29 mouse cellular contexts compared by ENCODE assay signal in the genomic region with DNA sequence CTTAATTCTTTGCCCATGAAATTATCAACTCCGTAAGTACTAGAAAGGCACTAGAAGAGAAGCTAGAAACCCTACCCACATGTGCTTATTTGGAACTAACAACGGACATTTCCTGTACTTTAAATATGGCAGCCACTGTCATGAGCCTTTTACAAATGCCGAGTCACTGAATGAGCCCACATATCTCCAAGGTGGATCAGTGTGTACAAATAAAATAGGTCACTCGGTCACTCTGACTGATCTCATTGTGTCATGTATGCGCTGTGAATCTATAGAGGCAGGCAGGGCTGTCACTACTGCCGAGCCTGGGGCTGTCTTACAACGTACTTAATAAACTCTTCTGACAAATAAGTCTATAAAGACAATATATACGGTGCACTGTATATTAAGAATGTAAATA.
DNase-seq lines count a peak whose midpoint lies in the region; ATAC-seq and TF ChIP-seq lines count a peak whose summit lies in the region.
"Had no signal": no experiment of that assay in that cellular context is flagged by ENCODE, and none has a peak within 500 bp of the region (broad histone marks: within the 10 kb centered on the region; RNA-seq: fewer than 3 reads in every experiment).

No protein-coding gene starts in this region.

- no peak for TF ChIP-seq EP300 in heart, adult 2 months (IDR thresholded peaks at IDR 0.05; ENCODE audit: insufficient read depth, low read depth, low read length)

- H3K4me3 ChIP-seq in heart, adult 2 months: no peak overlapping the region
- no peak overlapping the region for H3K4me3 ChIP-seq in lung, embryonic 14.5 days (ENCODE audit: low read depth, low read length)
- no peak overlapping the region for H3K4me3 ChIP-seq in brown adipose tissue, adult 24 weeks (ENCODE audit: insufficient read depth, low read depth, low read length)
- H3K4me3 ChIP-seq in forebrain, embryonic 16.5 days (replicated peaks; ENCODE audit: low read length): no peak overlapping the region
- H3K4me3 ChIP-seq: erythroblast, embryonic 14.5 days; forebrain, embryonic 12.5 days; heart, embryonic 13.5 days; hindbrain, embryonic 12.5 days; intestine, embryonic 15.5 days; midbrain, embryonic 12.5 days; myocyte; neural tube, embryonic 13.5 days; stomach, embryonic 15.5 days had no signal

- ATAC-seq in lung, embryonic 14.5 days (ENCODE audit: insufficient read depth): peak; percentile 25; the same call in 1 of the 2 replicates
- no peak for ATAC-seq in forebrain, embryonic 16.5 days
- ATAC-seq: intestine, embryonic 15.5 days had no signal

- no peak for TF ChIP-seq CTCF in heart, adult 2 months (IDR thresholded peaks at IDR 0.05)
- no peak for TF ChIP-seq CTCF in lung, embryonic 14.5 days (IDR thresholded peaks at IDR 0.05; ENCODE audit: low read depth)

- no peak overlapping the region for H3K4me2 ChIP-seq in lung, embryonic 14.5 days
- H3K4me2 ChIP-seq in forebrain, embryonic 16.5 days (ENCODE audit: low read length): no peak overlapping the region
- H3K4me2 ChIP-seq: forebrain, embryonic 12.5 days; heart, embryonic 13.5 days; hindbrain, embryonic 12.5 days; intestine, embryonic 15.5 days; midbrain, embryonic 12.5 days; neural tube, embryonic 13.5 days; stomach, embryonic 15.5 days had no signal

- no peak for DNase-seq in heart, adult 2 months
- DNase-seq in heart, postnatal 4 days: no peak
- DNase-seq in lung, embryonic 14.5 days: no peak
- DNase-seq in lung, postnatal 36 days: no peak
- DNase-seq in retina, postnatal 1 day: peak; percentile 70
- DNase-seq: adrenal gland, postnatal 14 days; cerebellum, adult 11-12 months; cerebellum, postnatal 10 days; gastrocnemius, postnatal 14 days; heart, adult 18-20 months; heart, postnatal 14 days; layer of hippocampus, postnatal 36 days; left cerebral cortex, postnatal 4 days; lung, postnatal 14 days; right cerebral cortex, postnatal 14 days had no signal

- peaks cover 46% of the 10 kb centered on the region for H3K36me3 ChIP-seq in heart, adult 2 months (ENCODE audit: control insufficient read depth, insufficient read depth, low read length)
- 0 out of 2 replicates have a peak, but pooled peaks cover 4% of the 10 kb centered on the region for H3K36me3 ChIP-seq in lung, embryonic 14.5 days (ENCODE audit: insufficient read depth)
- H3K36me3 ChIP-seq in forebrain, embryonic 16.5 days (ENCODE audit: control insufficient read depth, insufficient read depth): no peaks in the 10 kb centered on the region
- H3K36me3 ChIP-seq: forebrain, embryonic 12.5 days; hindbrain, embryonic 12.5 days; intestine, embryonic 15.5 days; midbrain, embryonic 12.5 days; neural tube, embryonic 13.5 days; stomach, embryonic 15.5 days had no signal

- peaks cover 29% of the 10 kb centered on the region for H3K4me1 ChIP-seq in heart, adult 2 months (ENCODE audit: control insufficient read depth, insufficient read depth, low read length)
- H3K4me1 ChIP-seq in lung, embryonic 14.5 days (ENCODE audit: insufficient read depth): peaks cover 29% of the 10 kb centered on the region
- H3K4me1 ChIP-seq in brown adipose tissue, adult 24 weeks (ENCODE audit: control insufficient read depth, insufficient read depth, insufficient read length, low read length): peaks cover 44% of the 10 kb centered on the region
- H3K4me1 ChIP-seq in forebrain, embryonic 16.5 days (replicated peaks; ENCODE audit: control insufficient read depth, insufficient read depth, low read length): peaks cover 6% of the 10 kb centered on the region; the same call in 1 of the 2 replicates

- no peaks in the 10 kb centered on the region for H3K9me3 ChIP-seq in lung, embryonic 14.5 days (ENCODE audit: low read depth, low read length)
- H3K9me3 ChIP-seq in forebrain, embryonic 16.5 days (ENCODE audit: control insufficient read depth, low read length): no peaks in the 10 kb centered on the region
- H3K9me3 ChIP-seq: forebrain, embryonic 12.5 days; heart, embryonic 13.5 days; hindbrain, embryonic 12.5 days; intestine, embryonic 15.5 days; megakaryocyte, embryonic 14.5 days; midbrain, embryonic 12.5 days; neural tube, embryonic 13.5 days; stomach, embryonic 15.5 days had no signal

- no peaks in the 10 kb centered on the region for H3K27me3 ChIP-seq in heart, adult 2 months (ENCODE audit: control insufficient read depth, insufficient read depth, low read length)
- H3K27me3 ChIP-seq in lung, embryonic 14.5 days (ENCODE audit: insufficient read depth, low read length): no peaks in the 10 kb centered on the region
- H3K27me3 ChIP-seq in forebrain, embryonic 16.5 days (replicated peaks; ENCODE audit: control insufficient read depth, insufficient read depth, low read length): no peaks in the 10 kb centered on the region
- H3K27me3 ChIP-seq: forebrain, embryonic 12.5 days; heart, embryonic 13.5 days; hindbrain, embryonic 12.5 days; intestine, embryonic 15.5 days; neural tube, embryonic 13.5 days; stomach, embryonic 15.5 days had no signal

- H3K27ac ChIP-seq in heart, adult 2 months: peak overlapping the region; percentile 72
- H3K27ac ChIP-seq in lung, embryonic 14.5 days (ENCODE audit: low read depth): no peak overlapping the region; the same call in 1 of the 2 replicates
- H3K27ac ChIP-seq in brown adipose tissue, adult 24 weeks (replicated peaks; ENCODE audit: low read depth, low read length): peak overlapping the region; percentile 48; the same call in 1 of the 2 replicates
- no peak overlapping the region for H3K27ac ChIP-seq in forebrain, embryonic 16.5 days (ENCODE audit: low read length)
- H3K27ac ChIP-seq: forebrain, embryonic 12.5 days; heart, embryonic 13.5 days; hindbrain, embryonic 12.5 days; hindbrain, postnatal 0 days; intestine, embryonic 15.5 days; liver, embryonic 14.5 days; midbrain, embryonic 12.5 days; neural tube, embryonic 13.5 days; stomach, embryonic 15.5 days had no signal

- peaks cover 3% of the 10 kb centered on the region; the same call in 1 of the 2 replicates for H3K79me2 ChIP-seq in heart, adult 2 months (replicated peaks; ENCODE audit: control insufficient read depth, insufficient read depth, low read length)

- no peak for TF ChIP-seq POLR2A in heart, adult 2 months (IDR thresholded peaks at IDR 0.05; ENCODE audit: insufficient read depth, low read depth, low read length)

- 61% methylated on average over 8 of the region's 8 CpGs for WGBS in heart, adult 2 months
- 65% methylated on average over 8 of the region's 8 CpGs for WGBS in lung, embryonic 14.5 days
- WGBS in forebrain, embryonic 16.5 days: 84% methylated on average over 8 of the region's 8 CpGs

- no peak overlapping the region for H3K9ac ChIP-seq in heart, adult 2 months (ENCODE audit: low read depth, low read length)
- H3K9ac ChIP-seq in lung, embryonic 14.5 days: no peak overlapping the region
- no peak overlapping the region for H3K9ac ChIP-seq in forebrain, embryonic 16.5 days (replicated peaks; ENCODE audit: low read depth, low read length)
- H3K9ac ChIP-seq: forebrain, embryonic 12.5 days; heart, embryonic 13.5 days; hindbrain, embryonic 12.5 days; intestine, embryonic 15.5 days; liver, embryonic 14.5 days; midbrain, embryonic 12.5 days; neural tube, embryonic 13.5 days; stomach, embryonic 15.5 days had no signal

- intact Hi-C loops in heart, adult 2 months (cut with DNase I): no loop called here

Comparison
In these comparisons a context has a peak if more than half of its experiments do, and no peak if none do; other contexts are left out.
1. H3K27ac ChIP-seq: peak in heart, adult 2 months (single experiment) and brown adipose tissue, adult 24 weeks (single experiment); none in lung, embryonic 14.5 days (single experiment) and forebrain, embryonic 16.5 days (single experiment).